Mouse (Mus musculus) midbrain, embryonic 15.5 days (tissue): ENCODE results near the gene Fbxw4. TPM values are rescaled to one million over a fixed set of nuclear protein-coding genes. Genes with fewer than 3 reads are reported as not detected.
A peak's percentile ranks its signal among the peaks of the same experiment; 100 is the strongest.

Experiments
- ATAC-seq: fragments of 200-750 bp; cut with Nextera tagmentation; replicated peaks from 2 replicates; pipeline ENCODE4 v1.8.0; 2017; ENCODE audit warnings: moderate TSS enrichment
- H3K27ac ChIP-seq: fragments of 300-500 bp; sonication (generic); 2 replicates; pipeline ENCODE4 v1.5.1; 2015; ENCODE audit warnings: mild to moderate bottlenecking, inconsistent platforms
- H3K27me3 ChIP-seq: fragments of 300-500 bp; sonication (generic); replicated peaks from 2 replicates; pipeline ENCODE4 v1.6.1; 2015; ENCODE audit warnings: inconsistent platforms
- H3K36me3 ChIP-seq: fragments of 300-500 bp; sonication (generic); replicated peaks from 2 replicates; pipeline ENCODE4 v1.6.1; 2015; ENCODE audit warnings: inconsistent platforms
- H3K4me1 ChIP-seq: fragments of 300-500 bp; sonication (generic); 2 replicates; pipeline ENCODE4 v1.6.1; 2015; ENCODE audit warnings: inconsistent platforms
- H3K4me2 ChIP-seq: fragments of 300-500 bp; sonication (generic); 2 replicates; pipeline ENCODE4 v1.6.1; 2015; ENCODE audit warnings: inconsistent platforms, mild to moderate bottlenecking, moderate library complexity
- H3K4me3 ChIP-seq: fragments of 300-500 bp; sonication (generic); 2 replicates; pipeline ENCODE4 v1.5.1; 2015; ENCODE audit warnings: mild to moderate bottlenecking, inconsistent platforms
- H3K9ac ChIP-seq: fragments of 300-500 bp; sonication (generic); 2 replicates; pipeline ENCODE4 v1.6.1; 2015; ENCODE audit warnings: mild to moderate bottlenecking, inconsistent platforms
- H3K9me3 ChIP-seq: fragments of 300-500 bp; sonication (generic); 2 replicates; pipeline ENCODE4 v1.6.1; 2016; ENCODE audit warnings: inconsistent platforms
- WGBS: fragments of 180-500 bp; shearing (Covaris S2); methylation state at CpG from one replicate; pipeline ENCODE4 v1.1.7; 2015; ENCODE audit warnings: mixed read lengths; 5-methylcytosine and 5-hydroxymethylcytosine counted together
- polyA plus RNA-seq: library from polyadenylated mRNA; unstranded; fragments of >200 nt; fragmentation: Nextera tagmentation; extraction: Ambion mirVana; gene quantifications from 2 replicates; pipeline ENCODE4 v1.2.1, GENCODE M21; 2015

The Fbxw4 gene
- polyA plus RNA-seq, 1 experiment from 2014 or later = 6.1 TPM

DNA sequence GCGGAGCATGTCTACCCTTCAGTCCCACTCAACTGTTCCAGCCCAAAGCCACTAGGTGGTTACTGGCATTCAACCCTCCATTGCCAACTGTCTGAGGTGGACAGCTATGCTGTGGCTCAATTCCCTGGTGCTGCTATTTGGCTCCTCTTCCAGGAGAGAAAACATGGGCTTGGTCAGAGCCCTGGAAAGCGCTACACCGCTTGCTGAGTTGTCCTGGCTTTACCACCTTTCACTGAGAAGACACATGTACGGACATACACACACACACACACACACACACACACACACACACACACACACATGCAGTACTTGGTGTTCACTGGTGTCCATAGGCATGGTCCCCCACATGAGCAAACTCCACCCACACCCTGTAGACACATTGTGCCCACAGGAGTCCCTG lies 53.4 kb downstream of the Fbxw4 start:
- 80% methylated on average over 4 of the region's 4 CpGs for WGBS
- Histone ChIP-seq H3K9ac (no peak overlapping the region), H3K9me3 (no peaks in the 10 kb centered on the region)

DNA sequence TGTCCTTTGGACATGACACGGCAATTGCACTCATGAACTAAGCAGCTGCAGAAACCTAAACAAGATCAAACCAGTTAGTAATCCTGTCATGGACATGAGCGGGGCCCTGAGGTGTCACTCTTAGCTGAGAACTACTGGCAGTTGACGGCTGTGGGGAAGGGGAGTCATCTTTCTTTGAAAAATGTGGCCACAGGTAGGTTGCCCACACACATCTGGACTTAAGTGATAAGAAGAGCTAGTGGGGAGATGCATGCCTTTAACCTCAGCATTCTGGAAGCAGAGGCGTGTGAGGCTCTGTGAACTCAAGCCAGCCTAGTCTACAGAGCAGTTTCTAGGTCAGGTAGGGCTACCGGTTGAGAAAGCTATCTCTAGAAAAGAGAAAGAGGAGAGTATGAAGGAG lies 57.5 kb downstream of the Fbxw4 start:
- no peak overlapping the region for H3K4me3 ChIP-seq
- no peaks in the 10 kb centered on the region; the same call in 1 of the 2 replicates for H3K27me3 ChIP-seq
- whole genome bisulfite sequencing = 89% methylated on average over 5 of the region's 5 CpGs
- H3K27ac ChIP-seq = no peak overlapping the region
- H3K9me3 ChIP-seq = no peaks in the 10 kb centered on the region
- H3K4me2 ChIP-seq = no peak overlapping the region
- H3K9ac ChIP-seq = no peak overlapping the region
- H3K4me1 ChIP-seq = peaks cover 4% of the 10 kb centered on the region
- ATAC-seq = no peak
- no peaks in the 10 kb centered on the region for H3K36me3 ChIP-seq

More for the DNA sequence above, 53.4 kb downstream of the Fbxw4 start:
- Histone ChIP-seq H3K27me3 (no peaks in the 10 kb centered on the region; the same call in 1 of the 2 replicates), H3K4me2 (no peak overlapping the region), H3K36me3 (no peaks in the 10 kb centered on the region), H3K4me1 (peaks cover 9% of the 10 kb centered on the region), H3K27ac (no peak overlapping the region), H3K4me3 (no peak overlapping the region)
- ATAC-seq = no peak

DNA sequence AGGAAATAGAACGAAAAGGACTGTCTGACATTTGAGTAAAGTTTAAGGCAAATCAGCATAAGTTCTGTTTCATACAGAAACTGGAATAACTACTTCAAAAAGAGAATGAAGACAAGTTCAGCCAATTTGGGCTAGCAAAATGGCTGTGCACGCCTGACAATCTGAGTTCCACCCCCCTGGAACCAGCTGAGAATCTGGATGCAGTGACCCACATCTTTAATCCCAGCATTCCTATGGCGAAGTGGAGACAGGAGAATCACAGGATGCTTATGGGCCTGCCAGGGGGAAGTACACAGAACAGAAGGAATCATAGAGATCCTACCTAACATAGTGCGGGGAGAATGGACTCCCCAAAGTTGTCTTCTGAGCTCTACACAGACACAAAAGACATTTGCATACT lies 63.0 kb downstream of the Fbxw4 start:
- Histone ChIP-seq H3K9ac (no peak overlapping the region), H3K36me3 (no peaks in the 10 kb centered on the region), H3K4me3 (no peak overlapping the region), H3K27ac (no peak overlapping the region), H3K4me1 (peaks cover 11% of the 10 kb centered on the region; the same call in 1 of the 2 replicates), H3K4me2 (no peak overlapping the region), H3K9me3 (no peaks in the 10 kb centered on the region), H3K27me3 (0 out of 2 replicates have a peak, but pooled peaks cover under 1% of the 10 kb centered on the region)
- ATAC-seq = no peak
- 71% methylated on average over 4 of the region's 4 CpGs for WGBS

GRCm38 (mm10) chr19:45596434-45596833 lies 63.7 kb downstream of the Fbxw4 start:
- 0 out of 2 replicates have a peak, but pooled peaks cover 3% of the 10 kb centered on the region for H3K27me3 ChIP-seq
- no peak for ATAC-seq

DNA sequence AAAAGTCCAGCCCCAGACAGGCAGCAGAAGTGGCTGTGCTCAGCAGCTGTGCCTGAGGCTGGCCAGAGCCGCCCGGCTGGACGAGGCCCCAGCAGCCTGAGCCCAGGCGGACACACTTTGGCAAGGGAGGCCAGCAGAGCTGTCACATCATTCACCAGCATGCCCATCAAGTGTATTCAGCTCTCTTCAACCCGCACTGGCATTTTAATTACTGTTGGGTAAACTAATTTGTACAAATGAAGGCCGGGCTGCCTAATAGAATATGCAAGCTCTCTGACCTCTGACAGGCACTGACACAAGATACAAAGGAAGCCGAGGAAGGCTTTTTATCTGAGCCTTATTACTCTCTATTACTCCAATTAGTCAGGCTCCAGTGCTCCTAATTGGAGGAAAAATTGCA lies 64.1 kb downstream of the Fbxw4 start:
- Histone ChIP-seq H3K4me2 (no peak overlapping the region), H3K27ac (no peak overlapping the region), H3K9me3 (no peaks in the 10 kb centered on the region), H3K27me3 (0 out of 2 replicates have a peak, but pooled peaks cover 3% of the 10 kb centered on the region), H3K9ac (no peak overlapping the region), H3K4me1 (peaks cover 11% of the 10 kb centered on the region; the same call in 1 of the 2 replicates), H3K36me3 (no peaks in the 10 kb centered on the region), H3K4me3 (no peak overlapping the region)
- WGBS = 9% methylated on average over 7 of the region's 7 CpGs
- ATAC-seq = peak; percentile 75

More at GRCm38 (mm10) chr19:45596434-45596833, 63.7 kb downstream of the Fbxw4 start:
- Histone ChIP-seq H3K9me3 (no peaks in the 10 kb centered on the region), H3K4me3 (no peak overlapping the region), H3K4me2 (no peak overlapping the region), H3K4me1 (peaks cover 11% of the 10 kb centered on the region; the same call in 1 of the 2 replicates), H3K36me3 (no peaks in the 10 kb centered on the region), H3K27ac (no peak overlapping the region), H3K9ac (no peak overlapping the region)
- 56% methylated on average over 6 of the region's 6 CpGs for WGBS

DNA sequence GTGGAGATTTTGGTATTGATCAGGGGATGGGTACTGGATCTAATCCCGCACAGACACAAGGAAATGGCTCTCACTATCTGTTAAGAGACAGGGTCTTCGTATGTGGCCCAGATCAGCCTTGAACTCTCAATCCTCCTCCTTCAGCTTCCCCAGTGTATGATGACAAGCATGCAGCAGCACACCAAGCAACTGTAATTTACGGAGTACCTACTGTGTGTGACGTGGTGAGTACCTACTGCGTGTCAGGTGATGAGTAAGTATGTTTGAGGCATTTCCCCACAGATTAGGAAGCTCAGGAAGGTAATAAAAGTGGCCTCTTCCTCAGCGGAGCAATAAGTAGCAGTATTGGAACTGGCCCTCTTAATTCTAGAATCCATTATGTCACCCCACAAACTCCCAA lies 64.6 kb downstream of the Fbxw4 start:
- no peak overlapping the region for H3K4me2 ChIP-seq
- ATAC-seq = no peak
- 0 out of 2 replicates have a peak, but pooled peaks cover 3% of the 10 kb centered on the region for H3K27me3 ChIP-seq
- H3K4me3 ChIP-seq = no peak overlapping the region
- no peaks in the 10 kb centered on the region for H3K9me3 ChIP-seq
- H3K9ac ChIP-seq = no peak overlapping the region
- H3K36me3 ChIP-seq = no peaks in the 10 kb centered on the region
- H3K4me1 ChIP-seq = peaks cover 11% of the 10 kb centered on the region; the same call in 1 of the 2 replicates
- 88% methylated on average over 6 of the region's 6 CpGs for WGBS
- no peak overlapping the region for H3K27ac ChIP-seq

GRCm38 (mm10) chr19:45594079-45594478 lies 66.0 kb downstream of the Fbxw4 start:
- Histone ChIP-seq H3K27ac (no peak overlapping the region), H3K36me3 (no peaks in the 10 kb centered on the region), H3K4me1 (peaks cover 11% of the 10 kb centered on the region; the same call in 1 of the 2 replicates), H3K27me3 (0 out of 2 replicates have a peak, but pooled peaks cover 3% of the 10 kb centered on the region), H3K9ac (no peak overlapping the region), H3K9me3 (no peaks in the 10 kb centered on the region), H3K4me3 (no peak overlapping the region), H3K4me2 (no peak overlapping the region)
- no peak for ATAC-seq
- WGBS = 93% methylated on average over 7 of the region's 7 CpGs

DNA sequence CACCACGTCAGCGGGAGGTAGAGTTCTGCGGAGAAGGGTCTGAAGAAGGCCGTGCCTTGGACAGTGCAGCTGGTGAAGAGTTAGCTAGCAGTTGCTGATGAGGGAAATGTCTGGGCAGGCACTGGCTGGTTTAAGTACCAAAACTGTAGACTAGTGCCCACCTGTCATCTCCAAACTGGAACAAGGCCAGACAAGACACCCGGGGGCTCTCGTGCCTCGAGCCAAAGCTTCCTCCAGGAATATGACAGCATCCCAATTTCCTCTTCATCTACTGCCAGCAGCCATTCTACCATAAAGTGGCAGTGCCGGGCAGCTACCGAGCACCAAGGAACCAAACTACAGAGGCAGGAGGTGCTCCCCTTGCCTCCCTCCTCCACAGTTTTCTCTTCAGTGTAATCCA lies 67.2 kb downstream of the Fbxw4 start:
- Histone ChIP-seq H3K36me3 (no peaks in the 10 kb centered on the region), H3K27me3 (peaks cover 9% of the 10 kb centered on the region; the same call in 1 of the 2 replicates), H3K9ac (no peak overlapping the region), H3K4me1 (peaks cover 11% of the 10 kb centered on the region; the same call in 1 of the 2 replicates), H3K4me2 (no peak overlapping the region), H3K4me3 (no peak overlapping the region), H3K27ac (no peak overlapping the region), H3K9me3 (no peaks in the 10 kb centered on the region)
- no peak for ATAC-seq
- WGBS = 89% methylated on average over 9 of the region's 9 CpGs

DNA sequence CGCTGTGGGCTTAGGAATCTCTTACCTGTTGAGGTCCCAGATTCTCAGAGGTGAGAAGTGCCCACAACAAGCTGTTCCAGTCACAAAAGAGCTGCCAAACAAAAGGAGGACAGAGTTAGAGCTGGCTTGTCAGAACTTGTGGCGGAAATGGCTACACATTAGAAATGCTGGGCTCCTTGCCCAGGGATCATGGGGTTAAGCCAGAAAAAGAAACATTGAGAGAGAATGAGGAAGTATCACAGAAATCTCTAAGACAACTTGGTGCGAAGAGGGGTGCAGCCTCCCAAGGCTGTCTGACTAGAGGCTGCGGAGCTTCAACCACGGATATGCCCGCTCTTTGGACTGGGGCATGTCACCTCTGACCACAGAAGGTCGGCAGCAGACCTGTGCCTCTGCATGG lies 68.4 kb downstream of the Fbxw4 start:
- Histone ChIP-seq H3K9me3 (no peaks in the 10 kb centered on the region), H3K27ac (no peak overlapping the region), H3K4me3 (no peak overlapping the region), H3K9ac (no peak overlapping the region), H3K36me3 (no peaks in the 10 kb centered on the region), H3K4me1 (peaks cover 12% of the 10 kb centered on the region), H3K27me3 (peaks cover 15% of the 10 kb centered on the region), H3K4me2 (no peak overlapping the region)
- ATAC-seq = no peak
- 87% methylated on average over 7 of the region's 7 CpGs for WGBS

DNA sequence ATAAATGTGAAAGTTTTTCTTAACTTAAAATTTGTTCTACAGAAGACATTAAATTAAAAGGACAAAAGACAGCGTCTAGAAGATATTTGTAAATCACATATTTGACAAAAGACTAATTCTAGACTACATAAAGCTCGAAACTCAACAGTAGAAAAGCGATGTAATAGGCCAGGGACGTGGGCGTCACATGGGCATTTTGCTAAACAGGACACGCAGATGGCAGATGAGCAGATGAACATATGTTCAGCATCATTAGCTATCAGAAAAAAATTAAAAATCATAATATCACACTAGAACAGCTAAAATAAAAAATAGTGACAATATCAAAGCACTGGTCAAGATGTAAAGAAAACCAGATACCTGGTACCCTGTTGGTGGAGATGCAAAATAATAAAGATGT lies 70.4 kb downstream of the Fbxw4 start:
- no peaks in the 10 kb centered on the region for H3K9me3 ChIP-seq
- H3K27ac ChIP-seq = no peak overlapping the region
- ATAC-seq = no peak
- H3K36me3 ChIP-seq = no peaks in the 10 kb centered on the region
- H3K4me1 ChIP-seq = peaks cover 6% of the 10 kb centered on the region
- H3K27me3 ChIP-seq = peaks cover 20% of the 10 kb centered on the region
- H3K4me2 ChIP-seq = no peak overlapping the region
- H3K9ac ChIP-seq = no peak overlapping the region
- no peak overlapping the region for H3K4me3 ChIP-seq
- WGBS = 94% methylated on average over 6 of the region's 6 CpGs

GRCm38 (mm10) chr19:45587509-45588292 lies 72.4 kb downstream of the Fbxw4 start:
- H3K27me3 ChIP-seq = peaks cover 20% of the 10 kb centered on the region
- no peak for ATAC-seq
- H3K36me3 ChIP-seq = no peaks in the 10 kb centered on the region
- peaks cover 6% of the 10 kb centered on the region for H3K4me1 ChIP-seq
- no peak overlapping the region for H3K4me2 ChIP-seq
- no peaks in the 10 kb centered on the region for H3K9me3 ChIP-seq
- no peak overlapping the region for H3K27ac ChIP-seq
- no peak overlapping the region for H3K9ac ChIP-seq
- H3K4me3 ChIP-seq = no peak overlapping the region
- WGBS = 93% methylated on average over 6 of the region's 6 CpGs

GRCm38 (mm10) chr19:45586850-45587249 lies 73.3 kb downstream of the Fbxw4 start:
- WGBS = 20% methylated on average over 3 of the region's 3 CpGs
- Histone ChIP-seq H3K27ac (no peak overlapping the region), H3K9ac (no peak overlapping the region), H3K4me1 (peaks cover 14% of the 10 kb centered on the region), H3K36me3 (no peaks in the 10 kb centered on the region), H3K4me3 (no peak overlapping the region), H3K27me3 (peaks cover 17% of the 10 kb centered on the region), H3K4me2 (no peak overlapping the region), H3K9me3 (no peaks in the 10 kb centered on the region)
- ATAC-seq = no peak
